Mouse (Mus musculus): Measurements from ENCODE around the gene Dmrt2.

Dmrt2 gene

DNA sequence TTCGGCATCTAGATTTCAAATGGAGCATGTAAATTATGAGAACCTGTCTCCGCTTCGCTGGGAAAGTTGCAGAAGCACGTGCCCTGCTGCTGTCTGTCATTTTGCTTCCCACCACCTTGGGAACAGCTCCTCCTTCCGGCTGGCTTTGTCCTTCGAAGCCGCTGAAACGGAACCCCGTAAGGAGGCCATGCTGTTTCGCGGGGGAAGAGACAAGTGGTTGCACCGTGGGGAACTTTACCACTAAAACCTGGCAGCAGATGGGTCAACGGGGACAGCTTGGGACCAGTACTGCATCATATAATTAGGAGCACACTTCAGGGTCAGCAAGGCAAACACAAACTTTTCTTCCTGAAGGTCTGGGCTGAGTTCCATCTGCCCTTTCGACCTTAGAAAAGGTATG is 26.6 kb downstream of the Dmrt2 start:
- DNase-seq = no peak

- peak; percentile 60 to 73 for DNase-seq
Measured at GRCm38 (mm10) chr19:25713382-25713781, 41.2 kb downstream of the Dmrt2 start.

DNA sequence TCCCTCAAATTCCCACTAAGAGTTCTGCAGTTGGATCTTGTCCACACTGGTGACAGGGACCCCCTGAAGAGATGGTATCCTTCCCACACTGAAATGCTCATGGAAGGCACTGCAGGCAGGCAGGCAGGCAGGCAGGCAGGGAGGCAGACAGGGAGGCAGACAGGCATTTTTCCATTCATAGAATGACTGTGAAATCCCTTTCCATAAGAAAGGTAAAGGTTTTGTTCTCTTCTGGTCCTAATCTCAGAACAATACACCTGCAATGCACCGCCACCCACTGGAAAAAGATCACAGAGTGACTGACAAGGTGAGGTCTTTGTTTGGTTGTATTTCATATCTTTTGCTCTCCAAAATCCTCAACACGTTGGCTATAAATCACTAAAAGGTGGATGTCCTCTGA is 42.7 kb downstream of the Dmrt2 start:
- no peak for DNase-seq

- no peak for DNase-seq
Measured at GRCm38 (mm10) chr19:25722616-25723015, 50.4 kb downstream of the Dmrt2 start.

All from kidney, postnatal 4 days (tissue).